Mouse (Mus musculus) E14TG2a.4 (cell line): ENCODE data around the gene Actn4.

Experiments used
- H3K27me3 ChIP-seq: 2 replicates; pipeline ENCODE4 v1.6.1; 2014; ENCODE audit warnings: low read length, control low read depth; ENCODE audit not compliant: insufficient read depth
- H3K36me3 ChIP-seq: 2 replicates; pipeline ENCODE4 v1.6.1; 2014; ENCODE audit warnings: low read length, control low read depth; ENCODE audit not compliant: insufficient read depth
- H3K4me1 ChIP-seq: replicated peaks from 2 replicates; pipeline ENCODE4 v1.6.1; 2014; ENCODE audit warnings: low read depth, low read length, control low read depth
- H3K4me3 ChIP-seq: replicated peaks from 2 replicates; pipeline ENCODE4 v1.5.1; 2014; ENCODE audit warnings: mild to moderate bottlenecking, low read length
- H3K9me3 ChIP-seq: 2 replicates; pipeline ENCODE4 v1.6.1; 2014; ENCODE audit warnings: low read length, control low read depth
- CTCF ChIP-seq: conservative IDR thresholded peaks from 2 replicates; pipeline ENCODE4 v1.5.1; 2014; ENCODE audit warnings: low read length
- NANOG ChIP-seq: IDR thresholded peaks from 2 replicates; pipeline ENCODE4 v1.6.1; 2014; ENCODE audit warnings: borderline replicate concordance, low read length, mixed read lengths
- POU5F1 ChIP-seq: IDR thresholded peaks from 2 replicates; pipeline ENCODE4 v1.6.1; 2014; ENCODE audit warnings: low read length, borderline replicate concordance

Actn4 gene

GRCm38 (mm10) chr7:28957286-28957685 is 4.9 kb downstream of the Actn4 start:
- peaks cover 77% of the 10 kb centered on the region for H3K36me3 ChIP-seq

DNA sequence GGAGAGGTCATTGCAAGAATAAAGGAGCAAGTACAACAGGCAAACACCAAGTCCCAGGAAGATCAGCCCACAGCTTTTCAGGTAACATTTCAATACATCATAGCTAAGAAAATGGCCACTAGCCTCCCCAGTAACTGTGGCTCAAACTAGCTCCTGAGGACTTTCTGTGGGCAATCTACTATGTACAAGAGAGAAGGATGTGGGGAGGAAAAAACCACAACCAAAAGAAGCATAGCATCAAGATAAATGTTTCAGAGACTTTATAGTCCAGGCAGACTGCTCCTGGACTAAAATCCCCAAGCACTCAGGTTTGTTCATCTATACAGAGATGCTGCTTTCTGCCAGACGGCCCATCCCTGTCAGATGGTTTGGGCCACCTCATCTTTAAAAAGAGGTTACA is 5.9 kb downstream of the Actn4 start:
- Histone ChIP-seq H3K36me3 (peaks cover 87% of the 10 kb centered on the region), H3K4me3 (peak overlapping the region; percentile 47; the same call in 1 of the 2 replicates)
- TF ChIP-seq CTCF = no peak
- TF ChIP-seq NANOG = no peak
- TF ChIP-seq POU5F1 = no peak

More at GRCm38 (mm10) chr7:28957286-28957685, 4.9 kb downstream of the Actn4 start:
- Histone ChIP-seq H3K4me1 (peaks cover 90% of the 10 kb centered on the region), H3K9me3 (no peaks in the 10 kb centered on the region), H3K4me3 (0 out of 2 replicates have a peak overlapping the region, but pooled peaks have one; percentile 11), H3K27me3 (no peaks in the 10 kb centered on the region)
- no peak for TF ChIP-seq CTCF
- no peak for TF ChIP-seq POU5F1
- no peak for TF ChIP-seq NANOG

DNA sequence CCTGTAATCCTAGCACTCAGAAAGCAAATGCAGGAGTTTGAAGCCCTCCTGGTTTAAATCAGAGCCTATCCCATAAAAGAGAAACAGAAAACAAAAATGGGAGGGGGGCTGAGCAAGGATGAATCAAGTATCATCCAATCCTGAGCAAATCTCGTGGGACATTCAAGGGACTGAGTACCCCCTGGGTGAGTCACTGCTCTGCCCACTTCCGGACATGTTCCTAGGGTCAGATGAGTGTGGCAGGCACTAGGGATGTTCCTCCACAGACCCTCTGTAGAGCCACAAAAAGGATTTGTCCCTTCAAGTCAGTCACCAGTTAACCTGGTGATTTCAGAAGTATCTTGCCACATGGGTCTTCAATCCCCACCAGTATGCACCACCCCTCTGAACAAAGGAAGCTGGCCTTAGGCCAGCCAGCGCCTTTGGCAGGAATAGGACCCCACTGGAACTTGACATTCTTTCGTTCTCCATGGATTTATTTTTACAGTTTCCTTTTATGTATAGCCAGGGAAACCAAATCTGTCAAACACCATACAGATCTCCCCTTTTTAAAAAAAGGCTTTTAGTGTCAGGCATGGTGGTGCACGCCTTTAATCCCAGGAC is 6.7 kb downstream of the Actn4 start:
- Histone ChIP-seq H3K36me3 (peaks cover 92% of the 10 kb centered on the region), H3K9me3 (no peaks in the 10 kb centered on the region), H3K4me3 (peak overlapping the region; percentile 47), H3K4me1 (peaks cover 100% of the 10 kb centered on the region), H3K27me3 (no peaks in the 10 kb centered on the region)
- TF ChIP-seq POU5F1 = no peak
- no peak for TF ChIP-seq CTCF
- TF ChIP-seq NANOG = no peak

More for the DNA sequence above, 5.9 kb downstream of the Actn4 start:
- Histone ChIP-seq H3K4me1 (peaks cover 100% of the 10 kb centered on the region), H3K9me3 (no peaks in the 10 kb centered on the region), H3K27me3 (no peaks in the 10 kb centered on the region)

DNA sequence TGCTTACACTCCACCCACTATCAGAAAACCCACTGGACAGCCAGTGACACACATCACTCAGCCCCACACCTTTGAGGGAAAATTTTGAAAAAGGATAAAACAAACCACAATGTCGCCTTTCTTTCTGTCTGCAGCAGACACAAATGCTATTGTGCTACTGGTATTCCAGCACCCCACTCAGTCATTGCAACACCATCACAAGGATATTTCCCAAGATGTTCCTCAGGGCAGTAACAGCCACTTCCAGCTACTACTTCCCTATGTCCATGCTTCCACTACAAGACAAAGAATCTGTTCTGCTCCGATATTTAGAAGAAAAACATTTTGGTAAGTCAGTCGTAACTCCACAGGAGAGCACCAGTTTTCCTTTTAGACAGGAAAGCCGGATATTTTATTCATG is 7.4 kb downstream of the Actn4 start:
- H3K4me1 ChIP-seq = peaks cover 100% of the 10 kb centered on the region
- TF ChIP-seq POU5F1 (no peak), CTCF (no peak), NANOG (no peak)
- H3K9me3 ChIP-seq = no peaks in the 10 kb centered on the region
- H3K4me3 ChIP-seq = 0 out of 2 replicates have a peak overlapping the region, but pooled peaks have one; percentile 27
- H3K27me3 ChIP-seq = no peaks in the 10 kb centered on the region
- H3K36me3 ChIP-seq = peaks cover 94% of the 10 kb centered on the region

DNA sequence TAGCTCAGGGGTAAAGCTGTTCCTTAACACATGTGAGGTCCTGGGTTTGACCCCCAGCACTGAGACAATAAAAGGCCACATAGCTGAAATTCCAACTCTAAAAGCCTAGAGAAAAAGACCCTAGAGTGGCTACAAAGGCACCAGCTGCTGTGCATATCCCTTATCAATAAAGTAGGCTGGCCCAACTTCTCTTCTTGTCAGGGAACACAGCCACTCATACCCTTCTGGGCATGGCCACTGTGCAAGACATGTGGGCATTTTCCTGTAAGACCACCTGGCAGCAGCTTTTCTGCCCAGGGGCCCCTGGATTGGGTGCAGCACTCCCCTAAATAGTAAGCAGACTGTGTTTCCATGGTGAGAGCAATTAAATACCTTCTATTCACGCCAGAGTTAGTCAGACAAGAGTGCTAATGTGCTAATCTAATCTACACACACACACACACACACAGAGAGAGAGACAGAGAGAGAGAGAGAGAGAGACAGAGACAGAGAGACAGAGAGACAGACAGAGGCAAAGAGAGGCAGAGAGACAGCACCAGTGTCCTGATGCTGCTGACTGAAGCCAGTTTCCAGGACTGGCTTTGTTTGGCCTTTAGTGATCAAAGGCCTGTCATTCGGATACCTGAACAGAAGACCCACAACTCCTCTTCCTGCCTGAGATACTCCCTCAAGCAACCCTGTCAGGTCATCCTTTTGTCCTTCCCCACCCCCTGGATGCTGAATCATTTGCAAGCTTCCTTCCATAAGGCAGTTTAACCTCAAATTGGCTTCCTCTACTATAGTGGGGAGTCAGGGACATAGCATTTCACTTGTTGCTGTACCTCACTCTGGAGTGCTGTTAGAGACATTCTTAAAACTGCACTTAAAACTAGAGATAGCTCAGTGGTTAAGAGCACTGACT is 8.4 kb downstream of the Actn4 start:
- peaks cover 94% of the 10 kb centered on the region for H3K36me3 ChIP-seq
- no peaks in the 10 kb centered on the region for H3K27me3 ChIP-seq
- TF ChIP-seq POU5F1 (no peak), CTCF (no peak), NANOG (no peak)
- H3K4me3 ChIP-seq = peak overlapping the region; percentile 30; the same call in 1 of the 2 replicates
- H3K9me3 ChIP-seq = no peaks in the 10 kb centered on the region
- H3K4me1 ChIP-seq = peaks cover 100% of the 10 kb centered on the region

DNA sequence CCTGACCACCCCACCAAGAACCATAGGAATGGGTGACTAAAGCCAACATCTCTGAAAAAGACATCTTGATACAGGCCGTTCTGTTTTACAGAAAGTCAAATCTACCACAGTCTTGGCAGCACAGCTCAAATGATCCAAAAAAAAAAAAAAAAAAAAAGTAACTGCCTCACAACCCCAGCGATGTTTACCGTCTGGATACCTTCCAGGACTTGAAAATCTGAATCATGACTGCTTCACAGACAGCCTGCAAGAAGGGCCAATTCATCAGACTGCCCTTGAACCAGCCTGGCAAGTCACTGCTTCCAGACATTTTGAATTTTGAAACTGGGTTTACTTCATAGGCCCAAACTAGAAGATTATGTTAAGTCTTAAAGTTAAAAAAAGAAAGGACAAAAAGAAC is 9.4 kb downstream of the Actn4 start:
- no peak for TF ChIP-seq POU5F1
- no peak for TF ChIP-seq NANOG
- no peak for TF ChIP-seq CTCF
- no peaks in the 10 kb centered on the region for H3K27me3 ChIP-seq
- H3K36me3 ChIP-seq = peaks cover 93% of the 10 kb centered on the region
- H3K9me3 ChIP-seq = no peaks in the 10 kb centered on the region
- peaks cover 100% of the 10 kb centered on the region for H3K4me1 ChIP-seq
- H3K4me3 ChIP-seq = no peak overlapping the region

- peaks cover 100% of the 10 kb centered on the region for H3K4me1 ChIP-seq
- no peaks in the 10 kb centered on the region for H3K27me3 ChIP-seq
- peak overlapping the region; percentile 2; the same call in 1 of the 2 replicates for H3K4me3 ChIP-seq
- peaks cover 95% of the 10 kb centered on the region for H3K36me3 ChIP-seq
- TF ChIP-seq POU5F1 (no peak), CTCF (no peak), NANOG (no peak)
- H3K9me3 ChIP-seq = no peaks in the 10 kb centered on the region
Measured at GRCm38 (mm10) chr7:28951764-28952163, 10.4 kb downstream of the Actn4 start.

DNA sequence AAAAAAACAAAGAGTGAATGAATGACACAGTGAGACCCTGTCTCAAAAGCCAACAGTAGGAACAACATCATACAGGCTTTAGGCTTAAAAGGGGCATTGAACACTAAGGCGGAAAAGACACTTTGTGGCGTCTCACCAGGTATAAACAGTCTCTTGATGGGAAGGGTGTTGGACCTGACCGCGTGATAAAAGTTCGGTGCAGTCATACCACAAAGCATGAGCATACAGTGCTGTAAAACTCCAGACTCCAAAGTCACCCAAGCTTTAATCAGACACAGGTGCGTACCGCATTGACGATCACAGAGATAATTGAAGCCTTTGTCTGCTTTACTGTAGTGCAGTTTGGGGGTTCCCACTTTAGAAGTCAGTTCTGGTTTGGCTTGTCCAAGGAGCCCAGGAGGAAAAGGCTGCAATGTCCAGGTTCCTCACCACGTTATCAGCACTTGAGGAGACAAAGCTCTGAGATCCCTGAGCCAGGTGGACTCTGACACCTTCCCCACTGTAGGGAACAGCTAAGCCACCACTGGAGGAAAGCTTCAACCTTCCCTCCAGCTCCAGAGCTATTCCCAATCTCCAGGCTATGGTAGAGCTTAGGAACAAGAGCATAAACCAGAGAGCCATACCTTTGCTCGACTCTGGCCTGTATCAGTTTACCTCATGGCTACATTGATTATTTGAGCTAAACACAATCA is 11.6 kb downstream of the Actn4 start:
- Histone ChIP-seq H3K27me3 (no peaks in the 10 kb centered on the region), H3K4me1 (peaks cover 100% of the 10 kb centered on the region), H3K4me3 (no peak overlapping the region), H3K36me3 (peaks cover 88% of the 10 kb centered on the region), H3K9me3 (no peaks in the 10 kb centered on the region)
- TF ChIP-seq NANOG (no peak), CTCF (no peak), POU5F1 (no peak)

DNA sequence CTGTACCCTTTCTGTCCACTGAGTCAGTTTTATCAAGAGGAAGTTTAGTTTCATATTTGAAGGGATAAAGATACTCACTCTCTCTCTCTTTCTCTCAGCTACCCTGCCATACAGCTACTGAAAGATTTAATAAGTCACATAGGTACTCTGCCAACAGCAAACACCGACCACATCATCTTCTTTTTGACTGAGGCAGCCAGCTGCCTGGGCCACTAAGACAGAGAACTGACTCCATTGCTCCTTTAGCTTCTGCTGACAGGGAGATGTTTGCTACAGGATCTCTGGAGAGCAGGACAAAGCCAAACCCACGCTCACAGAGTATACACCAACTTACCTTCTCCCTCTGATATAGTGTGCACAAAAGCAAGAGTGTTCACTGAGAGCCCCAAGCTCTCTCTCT is 12.8 kb downstream of the Actn4 start:
- H3K27me3 ChIP-seq = no peaks in the 10 kb centered on the region
- peaks cover 80% of the 10 kb centered on the region for H3K36me3 ChIP-seq
- H3K4me1 ChIP-seq = peaks cover 100% of the 10 kb centered on the region
- no peak for TF ChIP-seq POU5F1
- no peaks in the 10 kb centered on the region for H3K9me3 ChIP-seq
- H3K4me3 ChIP-seq = peak overlapping the region; percentile 39
